ENCODE assay signal across 8 mouse cellular contexts in the genomic region with DNA sequence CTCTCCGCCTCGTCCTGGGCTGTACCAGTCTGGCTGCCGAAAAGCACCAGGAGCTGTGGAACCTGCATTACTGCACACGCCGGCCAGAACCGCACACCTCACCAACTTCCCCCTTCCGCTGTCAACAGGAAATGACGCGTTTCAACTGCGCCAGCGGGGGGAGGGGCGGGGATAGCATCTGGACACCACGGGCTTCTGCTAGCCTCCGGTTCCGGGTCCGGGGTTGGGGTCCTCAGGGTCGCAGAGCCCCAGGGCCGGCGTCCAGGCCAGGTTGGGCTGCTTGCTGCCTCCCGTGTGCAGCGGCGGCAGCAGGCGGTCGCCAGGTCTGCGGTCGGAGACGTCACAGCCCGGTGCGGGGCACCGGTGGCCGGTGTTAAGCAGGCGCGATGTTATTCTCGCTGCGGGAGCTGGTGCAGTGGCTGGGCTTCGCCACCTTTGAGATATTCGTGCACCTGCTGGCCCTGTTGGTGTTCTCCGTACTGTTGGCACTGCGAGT. TPM values are rescaled to one million over a fixed set of nuclear protein-coding genes. Genes with fewer than 3 reads are reported as not detected.
DNase-seq lines count a peak whose midpoint lies in the region; ATAC-seq and TF ChIP-seq lines count a peak whose summit lies in the region.

A gene (plus strand): TSS at position 156 of the 496 bp plus-strand sequence.

- no peak for TF ChIP-seq CTCF in G1E (IDR thresholded peaks at IDR 0.05; ENCODE audit: low read depth, low read length)
- TF ChIP-seq CTCF in lung, embryonic 14.5 days (IDR thresholded peaks at IDR 0.05; ENCODE audit: low read depth): no peak

- H3K36me3 ChIP-seq in G1E (replicated peaks): peaks cover 50% of the 10 kb centered on the region
- H3K36me3 ChIP-seq in forebrain, embryonic 14.5 days (ENCODE audit: control insufficient read depth, insufficient read depth, low read length): peaks cover 21% of the 10 kb centered on the region
- H3K36me3 ChIP-seq in lung, embryonic 14.5 days (ENCODE audit: insufficient read depth): peaks cover 10% of the 10 kb centered on the region; the same call in 1 of the 2 replicates

- peak within 1 kb of the TSS; percentile 70 for H3K27ac ChIP-seq in forebrain, embryonic 14.5 days (ENCODE audit: low read depth, low read length)
- H3K27ac ChIP-seq in lung, embryonic 14.5 days (ENCODE audit: low read depth): peak within 1 kb of the TSS; percentile 80

- H3K9ac ChIP-seq in forebrain, embryonic 14.5 days (ENCODE audit: low read length): peak within 1 kb of the TSS; percentile 86
- H3K9ac ChIP-seq in lung, embryonic 14.5 days: peak within 1 kb of the TSS; percentile 87

- peak; percentile 63 for ATAC-seq in G1E (ENCODE audit: extremely low read depth, insufficient number of reproducible peaks, low FRiP score, poor library complexity, severe bottlenecking)
- ATAC-seq in forebrain, embryonic 14.5 days: peak; percentile 94
- ATAC-seq in lung, embryonic 14.5 days (ENCODE audit: insufficient read depth): peak; percentile 90
- peak; percentile 95 for ATAC-seq in neutrophil, adult 5-6 weeks (ENCODE audit: extremely low read depth, insufficient number of reproducible peaks, low FRiP score, poor library complexity, severe bottlenecking)

- peak within 1 kb of the TSS; percentile 98 for H3K4me3 ChIP-seq in G1E (ENCODE audit: low read depth, low read length)
- H3K4me3 ChIP-seq in forebrain, embryonic 14.5 days (ENCODE audit: low read depth, low read length): peak within 1 kb of the TSS; percentile 97
- peak within 1 kb of the TSS; percentile 99 for H3K4me3 ChIP-seq in lung, embryonic 14.5 days (ENCODE audit: low read depth, low read length)

- under 1% methylated on average over 38 of the region's 39 CpGs for WGBS in forebrain, embryonic 14.5 days
- WGBS in lung, embryonic 14.5 days: 0% methylated on average over 39 of the region's 39 CpGs

- peaks cover 48% of the 10 kb centered on the region for H3K4me1 ChIP-seq in G1E (ENCODE audit: insufficient read depth, low read depth, low read length)
- H3K4me1 ChIP-seq in forebrain, embryonic 14.5 days (ENCODE audit: control insufficient read depth, insufficient read depth, low read length): peaks cover 12% of the 10 kb centered on the region
- peaks cover 8% of the 10 kb centered on the region; the same call in 1 of the 2 replicates for H3K4me1 ChIP-seq in lung, embryonic 14.5 days (ENCODE audit: insufficient read depth)

- H3K4me2 ChIP-seq in forebrain, embryonic 14.5 days (ENCODE audit: low read length): peak within 1 kb of the TSS; percentile 96
- H3K4me2 ChIP-seq in lung, embryonic 14.5 days: peak within 1 kb of the TSS; percentile 97

- intact Hi-C loops in heart, postnatal 10 days (cut with DNase I): loop anchor here (1.0 to 5.0 kb wide), 4 partner anchors 21 to 153 kb away; a partner anchor contains a TSS

- no peaks in the 10 kb centered on the region for H3K27me3 ChIP-seq in G1E (ENCODE audit: insufficient read depth, low read length)
- no peaks in the 10 kb centered on the region for H3K27me3 ChIP-seq in forebrain, embryonic 14.5 days (replicated peaks; ENCODE audit: control insufficient read depth, insufficient read depth, low read length)
- no peaks in the 10 kb centered on the region for H3K27me3 ChIP-seq in lung, embryonic 14.5 days (ENCODE audit: insufficient read depth, low read length)

- peak; percentile 82 for DNase-seq in G1E (ENCODE audit: low spot score)
- peak; percentile 77 for DNase-seq in cerebellum, adult 11 months
- peak; percentile 95 for DNase-seq in forebrain, embryonic 14.5 days (ENCODE audit: low spot score)
- DNase-seq in heart, postnatal 10 days: peak; percentile 88 to 93
- peak; percentile 94 for DNase-seq in kidney, postnatal 4 days
- peak; percentile 87 for DNase-seq in lung, embryonic 14.5 days
- peak; percentile 89 for DNase-seq in testis, postnatal 14 days (ENCODE audit: low spot score)

- H3K9me3 ChIP-seq in G1E (replicated peaks): no peaks in the 10 kb centered on the region
- H3K9me3 ChIP-seq in forebrain, embryonic 14.5 days (replicated peaks; ENCODE audit: control insufficient read depth, low read length): no peaks in the 10 kb centered on the region
- H3K9me3 ChIP-seq in lung, embryonic 14.5 days (ENCODE audit: low read depth, low read length): no peaks in the 10 kb centered on the region

RNA-seq across cellular contexts. Expression of the gene that starts here (rescaled TPM):
- total RNA-seq in G1E (2014; fragmentation: Nextera tagmentation) (13.7 and 14.6 TPM in 2 replicates), G1E (2017) (15.5 and 17.1 TPM in 2 replicates)
- polyA plus RNA-seq in G1E (2012): 7.8 and 10.0 TPM in 2 replicates
- 14.7 and 17.4 TPM in 2 replicates for polyA plus RNA-seq in forebrain, embryonic 14.5 days (2014; fragmentation: Nextera tagmentation; extraction: Ambion mirVana)
- 10 to 100 TPM; 16.4 to 18.2 TPM for total RNA-seq in heart, postnatal 10 days (2021)
- polyA plus RNA-seq in lung, embryonic 14.5 days (2014; fragmentation: Nextera tagmentation; extraction: Ambion mirVana): 14.5 and 16.4 TPM in 2 replicates
- total RNA-seq in neutrophil, adult 5-6 weeks (2017): 6.9 and 16.7 TPM in 2 replicates

Comparison
In these comparisons a context has a peak if more than half of its experiments do, and no peak if none do; other contexts are left out.
1. Peak in every context shown above with its lines: DNase-seq, ATAC-seq, H3K4me3 ChIP-seq and H3K27ac ChIP-seq.